Mouse (Mus musculus): ENCODE results near the gene Fbn1. TPM values are rescaled to one million over a fixed set of nuclear protein-coding genes. Genes with fewer than 3 reads are reported as not detected.

The Fbn1 gene
- polyA plus RNA-seq, 1 experiment from 2014 or later, result 14.1 TPM

- ATAC-seq (replicated peaks; ENCODE audit: insufficient number of reproducible peaks, low FRiP score, low TSS enrichment, low read depth), result no peak
- 89% methylated on average over 9 of the region's 9 CpGs for WGBS
- no peak for DNase-seq (ENCODE audit: low spot score)
- no peak overlapping the region for H3K4me3 ChIP-seq (ENCODE audit: low read depth, low read length)
- no peaks in the 10 kb centered on the region for H3K9me3 ChIP-seq (replicated peaks; ENCODE audit: control insufficient read depth, low read length)
- H3K9ac ChIP-seq (replicated peaks; ENCODE audit: low read length), result no peak overlapping the region
- no peak overlapping the region for H3K27ac ChIP-seq (replicated peaks; ENCODE audit: low read depth, low read length)
- H3K36me3 ChIP-seq (replicated peaks; ENCODE audit: control insufficient read depth, insufficient read depth, low read depth, low read length), result no peaks in the 10 kb centered on the region
- H3K27me3 ChIP-seq (ENCODE audit: control insufficient read depth, insufficient read depth, low read length), result no peaks in the 10 kb centered on the region
- no peak overlapping the region for H3K4me2 ChIP-seq (ENCODE audit: low read depth, low read length)
- H3K4me1 ChIP-seq (ENCODE audit: control insufficient read depth, insufficient read depth, low read length), result no peaks in the 10 kb centered on the region
Observed at GRCm38 (mm10) chr2:125481531-125482317, 26.1 kb downstream of the Fbn1 start.

- H3K27me3 ChIP-seq (ENCODE audit: control insufficient read depth, insufficient read depth, low read length), result no peaks in the 10 kb centered on the region
- H3K9ac ChIP-seq (replicated peaks; ENCODE audit: low read length), result no peak overlapping the region
- DNase-seq (ENCODE audit: low spot score) (no peak), ATAC-seq (replicated peaks; ENCODE audit: insufficient number of reproducible peaks, low FRiP score, low TSS enrichment, low read depth) (no peak)
- H3K4me1 ChIP-seq (ENCODE audit: control insufficient read depth, insufficient read depth, low read length), result no peaks in the 10 kb centered on the region
- no peak overlapping the region for H3K27ac ChIP-seq (replicated peaks; ENCODE audit: low read depth, low read length)
- no peak overlapping the region for H3K4me3 ChIP-seq (ENCODE audit: low read depth, low read length)
- no peak overlapping the region for H3K4me2 ChIP-seq (ENCODE audit: low read depth, low read length)
- H3K9me3 ChIP-seq (replicated peaks; ENCODE audit: control insufficient read depth, low read length), result no peaks in the 10 kb centered on the region
- H3K36me3 ChIP-seq (replicated peaks; ENCODE audit: control insufficient read depth, insufficient read depth, low read depth, low read length), result no peaks in the 10 kb centered on the region
- 87% methylated on average over 4 of the region's 4 CpGs for WGBS
Observed at GRCm38 (mm10) chr2:125481116-125481515, 26.7 kb downstream of the Fbn1 start.

- Histone ChIP-seq H3K4me2 (ENCODE audit: low read depth, low read length) (no peak overlapping the region), H3K27me3 (ENCODE audit: control insufficient read depth, insufficient read depth, low read length) (no peaks in the 10 kb centered on the region), H3K27ac (replicated peaks; ENCODE audit: low read depth, low read length) (no peak overlapping the region), H3K9ac (replicated peaks; ENCODE audit: low read length) (no peak overlapping the region), H3K4me3 (ENCODE audit: low read depth, low read length) (no peak overlapping the region), H3K4me1 (ENCODE audit: control insufficient read depth, insufficient read depth, low read length) (no peaks in the 10 kb centered on the region), H3K9me3 (replicated peaks; ENCODE audit: control insufficient read depth, low read length) (no peaks in the 10 kb centered on the region), H3K36me3 (replicated peaks; ENCODE audit: control insufficient read depth, insufficient read depth, low read depth, low read length) (no peaks in the 10 kb centered on the region)
- DNase-seq (ENCODE audit: low spot score), result no peak
- WGBS, result 70% methylated on average over 5 of the region's 5 CpGs
- no peak for ATAC-seq (replicated peaks; ENCODE audit: insufficient number of reproducible peaks, low FRiP score, low TSS enrichment, low read depth)
Observed at GRCm38 (mm10) chr2:125480057-125480456, 27.7 kb downstream of the Fbn1 start.

GRCm38 (mm10) chr2:125478705-125479104, 29.1 kb downstream of the Fbn1 start:
- ATAC-seq (replicated peaks; ENCODE audit: insufficient number of reproducible peaks, low FRiP score, low TSS enrichment, low read depth), result no peak
- Histone ChIP-seq H3K4me2 (ENCODE audit: low read depth, low read length) (no peak overlapping the region), H3K4me1 (ENCODE audit: control insufficient read depth, insufficient read depth, low read length) (no peaks in the 10 kb centered on the region), H3K36me3 (replicated peaks; ENCODE audit: control insufficient read depth, insufficient read depth, low read depth, low read length) (no peaks in the 10 kb centered on the region), H3K27me3 (ENCODE audit: control insufficient read depth, insufficient read depth, low read length) (no peaks in the 10 kb centered on the region), H3K9ac (replicated peaks; ENCODE audit: low read length) (no peak overlapping the region), H3K9me3 (replicated peaks; ENCODE audit: control insufficient read depth, low read length) (no peaks in the 10 kb centered on the region), H3K4me3 (ENCODE audit: low read depth, low read length) (no peak overlapping the region), H3K27ac (replicated peaks; ENCODE audit: low read depth, low read length) (no peak overlapping the region)
- no peak for DNase-seq (ENCODE audit: low spot score)
- WGBS, result 71% methylated on average over 4 of the region's 4 CpGs

- no peak overlapping the region for H3K9ac ChIP-seq (replicated peaks; ENCODE audit: low read length)
Observed at GRCm38 (mm10) chr2:125477367-125477766, 30.4 kb downstream of the Fbn1 start.

GRCm38 (mm10) chr2:125476231-125476630, 31.6 kb downstream of the Fbn1 start:
- Histone ChIP-seq H3K9me3 (replicated peaks; ENCODE audit: control insufficient read depth, low read length) (no peaks in the 10 kb centered on the region), H3K9ac (replicated peaks; ENCODE audit: low read length) (no peak overlapping the region), H3K4me2 (ENCODE audit: low read depth, low read length) (no peak overlapping the region), H3K27ac (replicated peaks; ENCODE audit: low read depth, low read length) (no peak overlapping the region), H3K27me3 (ENCODE audit: control insufficient read depth, insufficient read depth, low read length) (no peaks in the 10 kb centered on the region), H3K36me3 (replicated peaks; ENCODE audit: control insufficient read depth, insufficient read depth, low read depth, low read length) (no peaks in the 10 kb centered on the region), H3K4me3 (ENCODE audit: low read depth, low read length) (no peak overlapping the region), H3K4me1 (ENCODE audit: control insufficient read depth, insufficient read depth, low read length) (no peaks in the 10 kb centered on the region)
- ATAC-seq (replicated peaks; ENCODE audit: insufficient number of reproducible peaks, low FRiP score, low TSS enrichment, low read depth) (no peak), DNase-seq (ENCODE audit: low spot score) (no peak)
- WGBS, result 76% methylated on average over 3 of the region's 3 CpGs

More at GRCm38 (mm10) chr2:125477367-125477766, 30.4 kb downstream of the Fbn1 start:
- no peak overlapping the region for H3K27ac ChIP-seq (replicated peaks; ENCODE audit: low read depth, low read length)
- WGBS, result 63% methylated on average over 3 of the region's 3 CpGs
- no peak overlapping the region for H3K4me2 ChIP-seq (ENCODE audit: low read depth, low read length)
- no peaks in the 10 kb centered on the region for H3K4me1 ChIP-seq (ENCODE audit: control insufficient read depth, insufficient read depth, low read length)
- DNase-seq (ENCODE audit: low spot score), result no peak
- no peak for ATAC-seq (replicated peaks; ENCODE audit: insufficient number of reproducible peaks, low FRiP score, low TSS enrichment, low read depth)
- no peaks in the 10 kb centered on the region for H3K9me3 ChIP-seq (replicated peaks; ENCODE audit: control insufficient read depth, low read length)
- H3K36me3 ChIP-seq (replicated peaks; ENCODE audit: control insufficient read depth, insufficient read depth, low read depth, low read length), result no peaks in the 10 kb centered on the region
- H3K27me3 ChIP-seq (ENCODE audit: control insufficient read depth, insufficient read depth, low read length), result no peaks in the 10 kb centered on the region
- no peak overlapping the region for H3K4me3 ChIP-seq (ENCODE audit: low read depth, low read length)

GRCm38 (mm10) chr2:125474690-125475089, 33.1 kb downstream of the Fbn1 start:
- DNase-seq (ENCODE audit: low spot score), result no peak
- H3K27ac ChIP-seq (replicated peaks; ENCODE audit: low read depth, low read length), result no peak overlapping the region
- H3K4me3 ChIP-seq (ENCODE audit: low read depth, low read length), result no peak overlapping the region
- no peak for ATAC-seq (replicated peaks; ENCODE audit: insufficient number of reproducible peaks, low FRiP score, low TSS enrichment, low read depth)
- H3K36me3 ChIP-seq (replicated peaks; ENCODE audit: control insufficient read depth, insufficient read depth, low read depth, low read length), result no peaks in the 10 kb centered on the region
- no peaks in the 10 kb centered on the region for H3K9me3 ChIP-seq (replicated peaks; ENCODE audit: control insufficient read depth, low read length)
- WGBS, result 79% methylated on average over 5 of the region's 5 CpGs
- H3K9ac ChIP-seq (replicated peaks; ENCODE audit: low read length), result no peak overlapping the region
- H3K4me2 ChIP-seq (ENCODE audit: low read depth, low read length), result no peak overlapping the region
- H3K27me3 ChIP-seq (ENCODE audit: control insufficient read depth, insufficient read depth, low read length), result no peaks in the 10 kb centered on the region
- no peaks in the 10 kb centered on the region for H3K4me1 ChIP-seq (ENCODE audit: control insufficient read depth, insufficient read depth, low read length)

GRCm38 (mm10) chr2:125473228-125473627, 34.6 kb downstream of the Fbn1 start:
- no peak for DNase-seq (ENCODE audit: low spot score)

More at GRCm38 (mm10) chr2:125473228-125473627, 34.6 kb downstream of the Fbn1 start:
- Histone ChIP-seq H3K27me3 (ENCODE audit: control insufficient read depth, insufficient read depth, low read length) (no peaks in the 10 kb centered on the region), H3K4me1 (ENCODE audit: control insufficient read depth, insufficient read depth, low read length) (no peaks in the 10 kb centered on the region), H3K4me3 (ENCODE audit: low read depth, low read length) (no peak overlapping the region), H3K4me2 (ENCODE audit: low read depth, low read length) (no peak overlapping the region), H3K27ac (replicated peaks; ENCODE audit: low read depth, low read length) (no peak overlapping the region), H3K36me3 (replicated peaks; ENCODE audit: control insufficient read depth, insufficient read depth, low read depth, low read length) (no peaks in the 10 kb centered on the region), H3K9me3 (replicated peaks; ENCODE audit: control insufficient read depth, low read length) (no peaks in the 10 kb centered on the region), H3K9ac (replicated peaks; ENCODE audit: low read length) (no peak overlapping the region)
- ATAC-seq (replicated peaks; ENCODE audit: insufficient number of reproducible peaks, low FRiP score, low TSS enrichment, low read depth), result no peak
- WGBS, result 86% methylated on average over 2 of the region's 2 CpGs
